Mouse (Mus musculus): ENCODE results near the gene Fgfr2.

Fgfr2 gene

DNA sequence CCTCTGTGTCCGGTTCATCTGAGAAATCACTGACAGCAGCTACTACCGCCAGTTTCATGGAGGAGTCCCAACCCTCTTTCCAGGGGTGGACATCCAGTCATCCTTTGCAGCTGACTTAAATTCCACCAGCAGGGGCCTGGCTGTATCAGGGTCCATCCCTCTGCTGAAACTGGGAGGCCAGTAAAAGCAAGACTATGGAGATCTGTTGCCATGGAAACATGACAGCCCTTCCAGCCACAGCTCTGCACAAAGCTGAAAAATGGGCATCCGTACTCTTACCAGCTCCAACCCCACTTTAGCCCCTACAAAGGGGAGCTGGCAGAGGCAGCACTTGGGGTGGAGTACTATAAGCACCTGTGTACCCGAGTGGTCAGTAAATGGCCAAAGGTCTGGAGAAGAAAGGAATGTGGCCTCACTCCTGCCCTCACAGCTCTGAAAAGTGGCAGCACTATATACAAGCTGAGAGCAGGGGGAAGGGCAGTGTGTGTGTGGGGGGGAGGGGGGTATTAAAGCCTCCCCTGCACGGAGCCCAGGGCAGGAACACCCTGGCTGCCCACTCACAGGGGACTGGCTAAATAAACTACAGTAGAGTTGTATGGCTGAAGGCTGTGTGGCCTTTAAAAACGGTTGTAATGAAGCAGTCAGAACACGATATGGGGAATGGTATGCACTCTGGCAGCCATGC is 341.9 kb downstream of the Fgfr2 start:
- no peak for DNase-seq (ENCODE audit: low read depth in 2 of 2, low spot score in 2 of 2)

GRCm38 (mm10) chr7:132780611-132781010 is 342.5 kb downstream of the Fgfr2 start:
- DNase-seq (ENCODE audit: low read depth in 2 of 2, low spot score in 2 of 2): no peak

- no peak for DNase-seq (ENCODE audit: low read depth in 2 of 2, low spot score in 2 of 2)
Observed at GRCm38 (mm10) chr7:132778630-132779029, 344.5 kb downstream of the Fgfr2 start.

DNA sequence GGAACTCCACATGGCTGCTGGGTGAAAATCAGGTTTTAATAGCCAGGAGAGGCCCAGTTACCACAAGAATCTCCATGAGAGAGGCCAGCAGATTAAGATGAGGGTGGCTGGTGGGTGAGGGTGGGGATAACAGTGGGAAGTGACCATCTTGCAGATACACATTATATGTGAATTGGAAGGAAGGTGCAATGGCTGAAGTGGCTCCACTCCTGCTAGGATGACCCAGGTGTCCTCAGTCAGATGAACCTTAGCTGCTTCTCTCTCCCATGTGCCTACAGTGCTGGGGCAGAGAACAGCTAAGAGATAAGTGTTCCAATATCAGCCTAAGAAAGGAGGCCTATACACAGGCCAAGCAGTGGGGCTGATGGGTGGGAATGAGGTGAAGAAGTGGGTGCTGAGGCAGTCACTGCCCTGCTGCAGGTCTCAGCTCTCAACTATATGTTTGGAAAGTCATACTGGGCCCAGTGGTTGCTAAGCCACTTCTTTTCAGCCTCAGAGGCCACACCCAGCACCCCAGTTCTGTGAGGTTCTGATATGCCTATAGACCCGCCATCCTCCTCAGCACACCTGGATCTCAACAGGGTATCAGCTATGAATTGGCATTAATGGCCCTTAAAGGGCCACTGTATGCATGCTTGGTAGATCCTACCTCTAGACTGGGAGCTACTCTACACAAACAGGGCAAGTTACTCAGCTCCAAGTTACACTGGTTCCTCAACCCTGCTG is 345.3 kb downstream of the Fgfr2 start:
- no peak for DNase-seq (ENCODE audit: low read depth in 2 of 2, low spot score in 2 of 2)

DNA sequence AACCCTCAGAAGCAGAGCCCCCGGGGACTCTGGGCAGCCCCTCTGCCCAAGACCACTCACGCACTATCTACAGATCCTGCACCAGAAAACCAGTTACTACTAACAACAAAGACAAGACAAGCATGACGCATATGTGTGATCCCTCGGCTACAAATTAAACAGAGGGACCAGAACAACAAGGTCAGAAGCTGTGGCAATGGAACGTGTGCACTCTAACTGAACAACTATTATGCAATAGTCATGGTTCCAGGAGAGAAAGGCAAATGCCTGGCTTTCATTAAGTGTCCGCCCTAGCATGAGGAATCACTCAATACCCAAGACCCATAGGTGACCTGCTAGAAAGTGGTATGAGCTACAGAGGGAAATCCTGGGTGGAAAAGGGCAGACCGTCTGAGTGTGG is 346.0 kb downstream of the Fgfr2 start:
- DNase-seq (ENCODE audit: low read depth in 2 of 2, low spot score in 2 of 2): no peak

- no peak for DNase-seq (ENCODE audit: low read depth in 2 of 2, low spot score in 2 of 2)
Observed at GRCm38 (mm10) chr7:132776338-132777111, 346.6 kb downstream of the Fgfr2 start.

- DNase-seq (ENCODE audit: low read depth in 2 of 2, low spot score in 2 of 2): no peak
Observed at GRCm38 (mm10) chr7:132775922-132776321, 347.2 kb downstream of the Fgfr2 start.

DNA sequence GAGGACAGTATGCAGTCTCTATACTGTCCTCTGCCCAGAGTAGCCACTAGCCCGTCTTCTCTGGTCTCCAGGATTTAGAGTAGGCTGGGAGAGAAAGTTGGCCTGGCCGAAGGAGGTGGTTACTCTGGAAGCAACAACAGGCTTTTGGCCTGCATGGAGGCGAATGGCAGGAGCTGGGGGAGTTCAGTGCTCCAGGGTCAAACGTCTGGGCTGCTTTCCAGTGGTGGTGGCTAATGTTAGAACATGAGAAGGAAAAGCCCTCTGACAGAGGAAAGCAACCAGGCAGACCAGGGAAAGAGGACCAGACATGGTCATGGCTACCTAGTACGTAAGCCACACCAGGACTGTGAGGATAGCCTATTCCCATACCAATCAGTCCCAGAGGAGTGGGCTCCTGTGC is 347.8 kb downstream of the Fgfr2 start:
- no peak for DNase-seq (ENCODE audit: low read depth in 2 of 2, low spot score in 2 of 2)

DNA sequence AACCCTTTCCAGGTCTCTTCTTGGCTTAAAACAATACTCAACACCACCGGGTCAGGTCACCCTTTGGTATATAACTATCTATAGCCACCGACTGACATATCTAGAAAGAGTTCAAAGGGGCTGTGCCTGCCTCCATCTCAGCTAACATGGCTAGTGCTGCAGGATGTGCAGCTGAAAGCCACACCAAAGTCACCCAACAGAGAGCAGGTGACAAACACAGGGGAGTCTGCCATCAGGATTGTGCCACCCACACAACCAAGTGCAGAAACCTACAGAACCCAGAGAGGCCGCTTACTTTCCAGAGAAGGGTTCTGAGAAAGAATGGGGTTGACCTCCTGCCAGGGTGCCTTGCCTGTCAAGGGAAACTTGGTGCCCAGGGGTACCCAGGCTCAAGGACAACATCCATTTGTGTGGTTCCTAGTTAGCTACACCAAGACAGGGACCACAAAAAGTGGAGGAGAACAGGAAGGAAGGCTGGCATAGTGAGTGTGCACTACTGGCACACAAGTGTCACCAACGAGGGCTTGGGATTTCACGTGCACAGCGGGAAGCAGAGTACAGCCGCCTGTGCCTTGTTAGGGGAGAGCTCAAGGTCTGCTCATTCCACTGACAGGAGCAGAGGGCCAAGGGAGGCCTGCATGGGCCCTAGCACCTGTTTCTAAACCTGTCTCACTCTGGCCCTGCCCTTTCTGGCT is 350.0 kb downstream of the Fgfr2 start:
- DNase-seq (ENCODE audit: low read depth in 2 of 2, low spot score in 2 of 2): peak; percentile 58 to 60

DNA sequence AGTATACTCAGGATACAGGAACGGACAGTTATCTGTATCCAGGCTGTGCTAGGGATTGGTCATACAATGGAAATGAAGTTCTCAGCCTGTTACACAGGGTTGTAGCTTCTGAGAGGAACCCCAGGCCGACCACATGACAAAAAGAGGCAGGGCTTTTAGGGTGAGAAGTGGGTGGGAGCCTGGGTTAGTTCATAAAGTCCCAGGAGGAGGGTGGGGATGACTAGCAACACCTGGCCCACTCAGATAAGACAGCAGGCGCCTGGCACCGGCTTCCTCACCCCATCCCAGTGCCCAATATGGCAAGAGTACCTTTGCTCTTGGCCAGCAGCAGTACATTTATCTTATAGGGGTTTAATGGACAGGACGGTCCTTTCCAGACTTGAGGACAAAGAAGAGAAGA is 350.7 kb downstream of the Fgfr2 start:
- no peak for DNase-seq (ENCODE audit: low read depth in 2 of 2, low spot score in 2 of 2)

GRCm38 (mm10) chr7:132768498-132769344 is 354.4 kb downstream of the Fgfr2 start:
- DNase-seq (ENCODE audit: low read depth in 2 of 2, low spot score in 2 of 2): no peak

GRCm38 (mm10) chr7:132767999-132768370 is 355.2 kb downstream of the Fgfr2 start:
- DNase-seq (ENCODE audit: low read depth in 2 of 2, low spot score in 2 of 2): no peak

- no peak for DNase-seq (ENCODE audit: low read depth in 2 of 2, low spot score in 2 of 2)
Observed at GRCm38 (mm10) chr7:132767233-132767998, 355.7 kb downstream of the Fgfr2 start.

DNA sequence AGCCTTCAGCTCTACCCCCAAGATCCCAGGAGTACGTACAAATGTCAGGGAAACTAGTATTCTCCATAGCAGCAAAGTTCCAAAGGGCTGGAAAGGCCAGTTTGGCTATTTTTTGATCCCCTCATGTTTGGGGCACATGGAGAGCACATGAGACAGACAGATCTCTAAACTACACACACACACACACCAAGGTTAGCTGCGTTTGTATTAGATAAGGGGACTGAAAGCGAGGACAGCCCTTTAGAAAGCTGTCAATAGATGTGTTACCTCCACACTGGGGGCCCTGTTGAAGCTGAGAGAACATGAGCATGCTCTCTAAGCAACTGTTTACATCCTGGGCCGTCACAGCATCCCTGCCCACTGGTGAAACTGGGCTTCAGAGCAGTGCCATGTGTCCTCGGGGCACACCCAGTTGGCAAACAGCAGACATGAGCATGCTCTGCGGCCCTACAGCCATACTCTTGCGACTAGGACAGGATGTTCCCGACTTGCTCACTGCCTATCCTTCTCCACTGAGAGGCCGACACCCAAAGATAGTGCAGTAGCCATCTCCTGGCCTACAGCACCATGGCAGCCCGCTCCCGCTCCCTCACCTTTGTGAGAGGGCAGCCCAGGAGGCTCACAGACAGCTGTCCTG is 356.8 kb downstream of the Fgfr2 start:
- no peak for DNase-seq (ENCODE audit: low read depth in 2 of 2, low spot score in 2 of 2)

GRCm38 (mm10) chr7:132765629-132766186 is 357.4 kb downstream of the Fgfr2 start:
- no peak for DNase-seq (ENCODE audit: low read depth in 2 of 2, low spot score in 2 of 2)

DNA sequence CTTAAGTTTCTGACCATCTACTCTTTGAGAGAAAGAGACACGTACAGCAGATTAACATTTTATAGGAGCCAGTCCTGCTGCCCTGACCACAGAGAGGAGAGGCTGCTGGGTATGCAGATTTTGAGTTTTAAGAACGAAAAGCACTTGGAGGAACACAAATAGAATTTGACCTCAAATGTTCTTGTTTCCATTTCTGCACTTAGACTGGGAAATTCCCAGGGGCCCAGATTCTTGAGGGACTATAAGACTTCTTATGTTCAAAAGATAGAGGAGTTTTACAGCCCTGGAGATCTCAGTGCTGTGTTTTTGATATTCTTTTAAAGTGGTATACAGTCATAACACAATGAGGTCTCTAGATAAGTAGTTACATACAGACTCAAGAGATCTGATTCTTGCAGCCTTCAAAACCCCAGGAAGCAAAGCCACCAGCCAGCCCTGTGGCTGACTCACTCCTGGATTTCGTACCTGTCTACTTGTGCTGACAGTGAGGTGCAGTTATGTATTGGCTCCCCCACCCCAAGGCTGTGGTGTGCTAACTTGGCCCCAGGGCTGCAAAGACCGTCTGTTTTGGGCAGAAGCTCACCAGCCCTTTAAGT is 358.2 kb downstream of the Fgfr2 start:
- DNase-seq (ENCODE audit: low read depth in 2 of 2, low spot score in 2 of 2): no peak

GRCm38 (mm10) chr7:132764314-132764713 is 358.8 kb downstream of the Fgfr2 start:
- no peak for DNase-seq (ENCODE audit: low read depth in 2 of 2, low spot score in 2 of 2)

DNA sequence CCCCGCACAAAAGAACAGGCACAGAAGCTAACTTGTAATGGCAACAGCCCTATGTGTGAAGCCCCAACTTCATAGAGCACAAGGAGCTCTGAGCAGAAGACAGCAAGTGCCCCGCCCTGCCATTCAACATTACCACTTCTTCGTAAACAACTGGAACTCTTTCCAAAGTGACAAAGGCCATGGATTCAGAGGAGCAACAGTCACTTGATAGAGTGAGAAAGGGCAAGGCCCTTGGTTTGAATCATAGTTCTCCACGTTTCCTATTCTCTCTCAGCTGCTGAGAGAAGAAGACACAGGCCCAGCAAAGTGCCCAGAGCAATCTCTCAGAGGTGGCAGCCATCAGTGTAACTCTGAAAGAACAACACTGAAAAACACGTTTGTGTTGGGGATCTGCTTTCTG is 359.2 kb downstream of the Fgfr2 start:
- no peak for DNase-seq (ENCODE audit: low read depth in 2 of 2, low spot score in 2 of 2)

DNA sequence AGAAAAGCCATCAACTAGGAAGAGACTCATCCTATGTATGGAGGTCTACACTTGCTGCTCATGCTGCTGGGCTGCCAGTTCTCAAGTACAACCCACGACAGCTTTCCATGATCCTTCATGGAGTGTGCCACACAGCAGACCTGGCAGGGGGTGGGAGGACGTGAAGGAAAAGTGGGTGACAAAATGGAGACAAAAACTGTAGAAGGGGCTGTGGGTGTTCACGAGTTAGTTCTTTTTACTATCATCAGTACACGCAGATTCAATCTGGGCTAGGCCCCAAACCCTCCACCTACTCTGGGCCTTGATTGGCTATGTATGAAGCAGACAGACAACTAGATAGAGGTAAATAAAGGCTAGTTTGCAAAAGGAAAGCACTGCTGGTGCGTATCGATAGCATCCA is 359.8 kb downstream of the Fgfr2 start:
- no peak for DNase-seq (ENCODE audit: low read depth in 2 of 2, low spot score in 2 of 2)
